ENCODE assay signal across 8 mouse cellular contexts in genomic region chr17:8166454-8166853, GRCm38 (mm10). TPM values are rescaled to one million over a fixed set of nuclear protein-coding genes. Genes with fewer than 3 reads are reported as not detected.
DNase-seq lines count a peak whose midpoint lies in the region; ATAC-seq and TF ChIP-seq lines count a peak whose summit lies in the region.
"Not testable (repeated sequence)": the region's sequence is repeated elsewhere in the genome, so short reads cannot be mapped to it uniquely, and the experiment has no call there.
"Had no signal": no experiment of that assay in that cellular context is flagged by ENCODE, and none has a peak within 500 bp of the region (broad histone marks: within the 10 kb centered on the region; RNA-seq: fewer than 3 reads in every experiment).

No protein-coding gene starts in this region.

- H3K9ac ChIP-seq in embryonic facial prominence, embryonic 12.5 days; forebrain, postnatal 0 days; hindbrain, embryonic 12.5 days; limb, embryonic 13.5 days; lung, embryonic 15.5 days; neural tube, embryonic 11.5 days (ENCODE audit: low read length): not testable (repeated sequence)

- H3K4me3 ChIP-seq in embryonic facial prominence, embryonic 12.5 days = peak overlapping the region; percentile 14; the same call in 1 of the 2 replicates
- not testable (repeated sequence) for H3K4me3 ChIP-seq in forebrain, postnatal 0 days (ENCODE audit: low read depth, low read length); kidney, adult 2 months (ENCODE audit: insufficient read depth, low read depth, low read length); neural tube, embryonic 11.5 days (ENCODE audit: low read depth, low read length)
- H3K4me3 ChIP-seq in hindbrain, embryonic 12.5 days = peak overlapping the region; percentile 53; the same call in 1 of the 2 replicates
- H3K4me3 ChIP-seq in limb, embryonic 13.5 days = peak overlapping the region; percentile 54
- H3K4me3 ChIP-seq in lung, embryonic 15.5 days = peak overlapping the region; percentile 55

- peaks cover 15% of the 10 kb centered on the region for H3K36me3 ChIP-seq in embryonic facial prominence, embryonic 12.5 days
- peaks cover 14% of the 10 kb centered on the region for H3K36me3 ChIP-seq in forebrain, postnatal 0 days (ENCODE audit: insufficient read depth)
- peaks cover 16% of the 10 kb centered on the region for H3K36me3 ChIP-seq in hindbrain, embryonic 12.5 days
- not testable (repeated sequence) for H3K36me3 ChIP-seq in kidney, adult 2 months (ENCODE audit: control insufficient read depth, insufficient read depth, low read length); neural tube, embryonic 11.5 days (ENCODE audit: control insufficient read depth, insufficient read depth, low read length)
- H3K36me3 ChIP-seq in limb, embryonic 13.5 days = peaks cover 20% of the 10 kb centered on the region
- peaks cover 21% of the 10 kb centered on the region for H3K36me3 ChIP-seq in lung, embryonic 15.5 days

- TF ChIP-seq POLR2A in kidney, adult 2 months (IDR thresholded peaks at IDR 0.05; ENCODE audit: low read depth, low read length) = not testable (repeated sequence)

- H3K4me1 ChIP-seq in embryonic facial prominence, embryonic 12.5 days; forebrain, postnatal 0 days (ENCODE audit: insufficient read depth); hindbrain, embryonic 12.5 days; kidney, adult 2 months (ENCODE audit: control insufficient read depth, insufficient read depth, low read length); limb, embryonic 13.5 days; lung, embryonic 15.5 days; neural tube, embryonic 11.5 days (ENCODE audit: control insufficient read depth, insufficient read depth, low read length): not testable (repeated sequence)

- 18% methylated on average over 2 of the region's 3 CpGs for WGBS in embryonic facial prominence, embryonic 12.5 days
- WGBS in forebrain, postnatal 0 days = 80% methylated on average over 1 of the region's 3 CpGs
- 29% methylated on average over 2 of the region's 3 CpGs for WGBS in hindbrain, embryonic 12.5 days
- 12% methylated on average over 1 of the region's 3 CpGs for WGBS in kidney, adult 2 months
- 32% methylated on average over 2 of the region's 3 CpGs for WGBS in limb, embryonic 13.5 days
- 23% methylated on average over 2 of the region's 3 CpGs for WGBS in lung, embryonic 15.5 days
- 22% methylated on average over 1 of the region's 3 CpGs for WGBS in neural tube, embryonic 11.5 days

- ATAC-seq in embryonic facial prominence, embryonic 12.5 days (ENCODE audit: insufficient number of reproducible peaks, insufficient read depth, low FRiP score, low TSS enrichment); forebrain, postnatal 0 days; hindbrain, embryonic 12.5 days (ENCODE audit: low FRiP score); limb, embryonic 13.5 days (ENCODE audit: low FRiP score, low read depth); lung, embryonic 15.5 days (ENCODE audit: borderline replicate concordance, extremely low read depth, low FRiP score, low TSS enrichment); neural tube, embryonic 11.5 days (ENCODE audit: insufficient read depth, low FRiP score, low TSS enrichment): not testable (repeated sequence)

- not testable (repeated sequence) for H3K27me3 ChIP-seq in embryonic facial prominence, embryonic 12.5 days; forebrain, postnatal 0 days (ENCODE audit: insufficient read depth, low read length); hindbrain, embryonic 12.5 days; kidney, adult 2 months (replicated peaks; ENCODE audit: control insufficient read depth, insufficient read depth, low read length); limb, embryonic 13.5 days; lung, embryonic 15.5 days; neural tube, embryonic 11.5 days (ENCODE audit: control insufficient read depth, insufficient read depth, low read length)

- not testable (repeated sequence) for DNase-seq in forebrain, postnatal 0 days; neural tube, embryonic 11.5 days (ENCODE audit: low spot score)
- DNase-seq in kidney, adult 2 months = peak; percentile 62

- H3K4me2 ChIP-seq in embryonic facial prominence, embryonic 12.5 days (replicated peaks) = peak overlapping the region; percentile 43
- peak overlapping the region; percentile 42 for H3K4me2 ChIP-seq in forebrain, postnatal 0 days (ENCODE audit: low read depth)
- peak overlapping the region; percentile 51 for H3K4me2 ChIP-seq in hindbrain, embryonic 12.5 days (replicated peaks)
- H3K4me2 ChIP-seq in limb, embryonic 13.5 days (replicated peaks) = peak overlapping the region; percentile 55
- peak overlapping the region; percentile 44 for H3K4me2 ChIP-seq in lung, embryonic 15.5 days
- H3K4me2 ChIP-seq in neural tube, embryonic 11.5 days (ENCODE audit: low read depth) = peak overlapping the region; percentile 32; the same call in 1 of the 2 replicates

- H3K27ac ChIP-seq in embryonic facial prominence, embryonic 12.5 days; forebrain, postnatal 0 days (ENCODE audit: low read depth, low read length); hindbrain, embryonic 12.5 days; kidney, adult 2 months (ENCODE audit: insufficient read depth, low read depth, low read length); limb, embryonic 13.5 days; lung, embryonic 15.5 days; neural tube, embryonic 11.5 days (ENCODE audit: low read depth, low read length): not testable (repeated sequence)

- not testable (repeated sequence) for TF ChIP-seq CTCF in forebrain, postnatal 0 days (IDR thresholded peaks at IDR 0.05; ENCODE audit: low read depth); kidney, adult 2 months (conservative IDR thresholded peaks at IDR 0.05; ENCODE audit: insufficient read depth, insufficient read length, low read depth, low read length)

- H3K9me3 ChIP-seq in embryonic facial prominence, embryonic 12.5 days; forebrain, postnatal 0 days (ENCODE audit: low read length); hindbrain, embryonic 12.5 days (replicated peaks); limb, embryonic 13.5 days; lung, embryonic 15.5 days; neural tube, embryonic 11.5 days (ENCODE audit: control insufficient read depth, low read length): not testable (repeated sequence)

RNA-seq across cellular contexts. Expression of gene Fgfr1op, which starts 1.2 kb away (rescaled TPM):
- 43.2 and 43.5 TPM in 2 replicates for polyA plus RNA-seq in embryonic facial prominence, embryonic 12.5 days (2016; fragmentation: Nextera tagmentation; extraction: Ambion mirVana)
- 18.4 and 19.1 TPM in 2 replicates for total RNA-seq in forebrain, postnatal 0 days (2014; rRNA removed)
- 12.2 and 16.3 TPM in 2 replicates for polyA plus RNA-seq in forebrain, postnatal 0 days (2015; fragmentation: Nextera tagmentation; extraction: Ambion mirVana)
- polyA plus RNA-seq in hindbrain, embryonic 12.5 days (2016; fragmentation: Nextera tagmentation; extraction: Ambion mirVana) = 34.6 TPM in 2 replicates
- polyA plus RNA-seq in kidney, adult 2 months (2012; rRNA removed) = 3.0 and 4.4 TPM in 2 replicates
- 35.7 and 37.8 TPM in 2 replicates for polyA plus RNA-seq in limb, embryonic 13.5 days (2015; fragmentation: Nextera tagmentation; extraction: Ambion mirVana)
- 33.9 and 35.9 TPM in 2 replicates for polyA plus RNA-seq in lung, embryonic 15.5 days (2015; fragmentation: Nextera tagmentation; extraction: Ambion mirVana)
- polyA plus RNA-seq in neural tube, embryonic 11.5 days (2014; fragmentation: Nextera tagmentation; extraction: Ambion mirVana) = 54.7 and 55.5 TPM in 2 replicates

RNA-seq across cellular contexts. Expression of gene Rnaset2a, which starts 18.6 kb away (rescaled TPM):
- 21.3 and 22.0 TPM in 2 replicates for polyA plus RNA-seq in embryonic facial prominence, embryonic 12.5 days (2016; fragmentation: Nextera tagmentation; extraction: Ambion mirVana)
- 12.6 and 15.5 TPM in 2 replicates for total RNA-seq in forebrain, postnatal 0 days (2014; rRNA removed)
- 15.7 and 16.8 TPM in 2 replicates for polyA plus RNA-seq in forebrain, postnatal 0 days (2015; fragmentation: Nextera tagmentation; extraction: Ambion mirVana)
- 16.5 and 21.6 TPM in 2 replicates for polyA plus RNA-seq in hindbrain, embryonic 12.5 days (2016; fragmentation: Nextera tagmentation; extraction: Ambion mirVana)
- 90.6 and 121 TPM in 2 replicates for polyA plus RNA-seq in kidney, adult 2 months (2012; rRNA removed)
- 24.4 and 24.9 TPM in 2 replicates for polyA plus RNA-seq in limb, embryonic 13.5 days (2015; fragmentation: Nextera tagmentation; extraction: Ambion mirVana)
- 37.3 and 37.5 TPM in 2 replicates for polyA plus RNA-seq in lung, embryonic 15.5 days (2015; fragmentation: Nextera tagmentation; extraction: Ambion mirVana)
- polyA plus RNA-seq in neural tube, embryonic 11.5 days (2014; fragmentation: Nextera tagmentation; extraction: Ambion mirVana) = 15.5 and 17.2 TPM in 2 replicates

RNA-seq across cellular contexts. Expression of gene Gm49673, which starts 18.9 kb away (rescaled TPM):
- polyA plus RNA-seq in embryonic facial prominence, embryonic 12.5 days (2016; fragmentation: Nextera tagmentation; extraction: Ambion mirVana) = 0.29 and 0.83 TPM in 2 replicates
- total RNA-seq in forebrain, postnatal 0 days (2014; rRNA removed) = 0.48 TPM in 1 of 2 replicates, not detected in the other
- polyA plus RNA-seq in forebrain, postnatal 0 days (2015; fragmentation: Nextera tagmentation; extraction: Ambion mirVana) = 0.09 and 0.53 TPM in 2 replicates
- 0.18 TPM in 1 of 2 replicates, not detected in the other for polyA plus RNA-seq in hindbrain, embryonic 12.5 days (2016; fragmentation: Nextera tagmentation; extraction: Ambion mirVana)
- polyA plus RNA-seq in kidney, adult 2 months (2012; rRNA removed) = 0.30 and 1.0 TPM in 2 replicates
- polyA plus RNA-seq in limb, embryonic 13.5 days (2015; fragmentation: Nextera tagmentation; extraction: Ambion mirVana) = 0.08 and 0.22 TPM in 2 replicates
- polyA plus RNA-seq in lung, embryonic 15.5 days (2015; fragmentation: Nextera tagmentation; extraction: Ambion mirVana) = 0.21 and 0.65 TPM in 2 replicates
- 0.12 and 0.37 TPM in 2 replicates for polyA plus RNA-seq in neural tube, embryonic 11.5 days (2014; fragmentation: Nextera tagmentation; extraction: Ambion mirVana)
- total RNA-seq: common myeloid progenitor, adult 5-6 weeks had no signal
